Mouse (Mus musculus): ENCODE measurements around the gene Hnf1a. TPM values are rescaled to one million over a fixed set of nuclear protein-coding genes. Genes with fewer than 3 reads are reported as not detected.

Gene Hnf1a
- polyA plus RNA-seq, 1 experiment from 2014 or later = 11.2 TPM

DNA sequence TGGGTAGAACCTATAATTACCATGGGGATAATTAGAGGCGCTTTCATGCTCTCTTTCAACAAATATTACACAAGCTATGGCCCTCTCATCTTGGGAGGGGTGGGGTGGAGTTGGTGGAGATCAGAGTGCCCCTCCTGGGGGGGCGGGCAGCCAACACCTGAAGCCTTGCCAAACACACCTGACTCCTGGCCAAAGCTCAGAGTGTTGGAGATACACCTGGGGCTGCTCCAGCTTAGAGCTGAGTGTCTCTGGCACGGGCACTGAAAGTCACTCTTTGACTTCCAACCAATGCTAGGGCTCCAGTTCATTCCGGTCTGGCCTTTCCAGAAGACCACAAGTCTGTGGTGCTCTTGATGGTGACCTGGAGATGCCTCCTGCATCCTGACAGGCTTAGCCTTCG is 36.9 kb upstream of the Hnf1a start:
- H3K9ac ChIP-seq = no peak overlapping the region
- H3K27ac ChIP-seq = no peak overlapping the region
- H3K27me3 ChIP-seq (replicated peaks) = no peaks in the 10 kb centered on the region
- H3K4me1 ChIP-seq = peaks cover 9% of the 10 kb centered on the region
- H3K4me2 ChIP-seq = no peak overlapping the region
- ATAC-seq (ENCODE audit: insufficient read depth, low FRiP score, low read depth) = no peak
- H3K9me3 ChIP-seq = no peaks in the 10 kb centered on the region
- no peaks in the 10 kb centered on the region for H3K36me3 ChIP-seq
- H3K4me3 ChIP-seq (replicated peaks) = no peak overlapping the region
- 79% methylated on average over 5 of the region's 5 CpGs for WGBS

GRCm38 (mm10) chr5:115003224-115003873 is 32.5 kb upstream of the Hnf1a start:
- ATAC-seq (ENCODE audit: insufficient read depth, low FRiP score, low read depth) = no peak
- Histone ChIP-seq H3K36me3 (no peaks in the 10 kb centered on the region), H3K9ac (no peak overlapping the region), H3K27me3 (replicated peaks) (no peaks in the 10 kb centered on the region), H3K4me1 (no peaks in the 10 kb centered on the region), H3K4me3 (replicated peaks) (no peak overlapping the region), H3K9me3 (no peaks in the 10 kb centered on the region), H3K27ac (no peak overlapping the region), H3K4me2 (no peak overlapping the region)
- WGBS = 76% methylated on average over 13 of the region's 13 CpGs

GRCm38 (mm10) chr5:115002781-115003180 is 31.9 kb upstream of the Hnf1a start:
- 55% methylated on average over 6 of the region's 6 CpGs for WGBS
- H3K4me2 ChIP-seq = no peak overlapping the region
- H3K9ac ChIP-seq = no peak overlapping the region
- no peaks in the 10 kb centered on the region for H3K4me1 ChIP-seq
- H3K9me3 ChIP-seq = no peaks in the 10 kb centered on the region
- H3K27me3 ChIP-seq (replicated peaks) = no peaks in the 10 kb centered on the region
- no peak; the same call in 1 of the 2 replicates for ATAC-seq (ENCODE audit: insufficient read depth, low FRiP score, low read depth)
- H3K27ac ChIP-seq = no peak overlapping the region
- H3K4me3 ChIP-seq (replicated peaks) = no peak overlapping the region
- no peaks in the 10 kb centered on the region for H3K36me3 ChIP-seq

- Histone ChIP-seq H3K36me3 (no peaks in the 10 kb centered on the region), H3K4me1 (no peaks in the 10 kb centered on the region), H3K9ac (no peak overlapping the region), H3K4me2 (no peak overlapping the region), H3K4me3 (replicated peaks) (no peak overlapping the region), H3K27ac (peak overlapping the region; percentile 69; the same call in 1 of the 2 replicates), H3K27me3 (replicated peaks) (no peaks in the 10 kb centered on the region), H3K9me3 (no peaks in the 10 kb centered on the region)
- 68% methylated on average over 8 of the region's 8 CpGs for WGBS
- ATAC-seq (ENCODE audit: insufficient read depth, low FRiP score, low read depth) = no peak
Measured at GRCm38 (mm10) chr5:115001464-115001863, 30.6 kb upstream of the Hnf1a start.

GRCm38 (mm10) chr5:115000503-115000902 is 29.6 kb upstream of the Hnf1a start:
- Histone ChIP-seq H3K4me2 (no peak overlapping the region), H3K27me3 (replicated peaks) (no peaks in the 10 kb centered on the region), H3K27ac (peak overlapping the region; percentile 69), H3K4me3 (replicated peaks) (no peak overlapping the region), H3K4me1 (no peaks in the 10 kb centered on the region), H3K9me3 (no peaks in the 10 kb centered on the region), H3K36me3 (no peaks in the 10 kb centered on the region), H3K9ac (no peak overlapping the region)
- 0 out of 2 replicates have a peak, but pooled peaks have one; percentile 41 for ATAC-seq (ENCODE audit: insufficient read depth, low FRiP score, low read depth)
- 58% methylated on average over 2 of the region's 2 CpGs for WGBS

GRCm38 (mm10) chr5:114997327-114997726 is 26.4 kb upstream of the Hnf1a start:
- no peak for ATAC-seq (ENCODE audit: insufficient read depth, low FRiP score, low read depth)
- H3K36me3 ChIP-seq = no peaks in the 10 kb centered on the region
- no peak overlapping the region for H3K4me3 ChIP-seq (replicated peaks)
- no peak overlapping the region for H3K9ac ChIP-seq
- no peaks in the 10 kb centered on the region for H3K27me3 ChIP-seq (replicated peaks)
- no peak overlapping the region for H3K27ac ChIP-seq
- 64% methylated on average over 6 of the region's 6 CpGs for WGBS
- no peaks in the 10 kb centered on the region for H3K4me1 ChIP-seq
- H3K9me3 ChIP-seq = no peaks in the 10 kb centered on the region
- no peak overlapping the region for H3K4me2 ChIP-seq

GRCm38 (mm10) chr5:114996447-114996846 is 25.6 kb upstream of the Hnf1a start:
- WGBS = 77% methylated on average over 16 of the region's 16 CpGs
- no peaks in the 10 kb centered on the region for H3K4me1 ChIP-seq
- no peak overlapping the region for H3K4me3 ChIP-seq (replicated peaks)
- H3K27ac ChIP-seq = no peak overlapping the region
- no peaks in the 10 kb centered on the region for H3K9me3 ChIP-seq
- no peak overlapping the region for H3K9ac ChIP-seq
- H3K36me3 ChIP-seq = no peaks in the 10 kb centered on the region
- no peak overlapping the region for H3K4me2 ChIP-seq
- H3K27me3 ChIP-seq (replicated peaks) = no peaks in the 10 kb centered on the region
- ATAC-seq (ENCODE audit: insufficient read depth, low FRiP score, low read depth) = no peak

- H3K9me3 ChIP-seq = no peaks in the 10 kb centered on the region
- H3K27me3 ChIP-seq (replicated peaks) = no peaks in the 10 kb centered on the region
- no peak overlapping the region for H3K4me2 ChIP-seq
- H3K27ac ChIP-seq = no peak overlapping the region
- no peak for ATAC-seq (ENCODE audit: insufficient read depth, low FRiP score, low read depth)
- H3K36me3 ChIP-seq = no peaks in the 10 kb centered on the region
- no peak overlapping the region for H3K9ac ChIP-seq
- no peak overlapping the region for H3K4me3 ChIP-seq (replicated peaks)
- 0 out of 2 replicates have a peak, but pooled peaks cover 2% of the 10 kb centered on the region for H3K4me1 ChIP-seq
Measured at GRCm38 (mm10) chr5:114985074-114985473, 14.2 kb upstream of the Hnf1a start.

DNA sequence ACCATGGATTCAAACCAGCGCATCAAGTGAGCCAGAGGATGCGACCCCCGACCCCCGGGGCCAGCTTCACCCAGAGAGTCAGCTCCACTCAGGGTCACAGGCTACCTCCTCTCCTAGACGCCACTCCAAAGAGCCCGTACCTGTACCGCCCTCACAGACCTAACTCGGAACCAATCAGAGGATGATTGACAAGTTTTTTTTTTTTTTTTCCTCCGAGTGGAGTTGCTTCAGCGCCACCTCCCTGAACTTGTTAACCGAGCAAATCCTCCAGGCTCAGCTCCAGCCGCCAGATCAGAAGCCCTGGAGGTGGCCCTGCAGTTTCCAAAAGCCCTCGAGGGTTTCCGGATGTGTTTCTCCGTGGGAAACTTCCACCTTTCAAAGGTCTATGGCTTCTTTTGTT is 11.1 kb upstream of the Hnf1a start:
- Histone ChIP-seq H3K4me3 (replicated peaks) (no peak overlapping the region), H3K4me2 (no peak overlapping the region), H3K27me3 (replicated peaks) (no peaks in the 10 kb centered on the region), H3K9me3 (no peaks in the 10 kb centered on the region), H3K9ac (no peak overlapping the region), H3K36me3 (no peaks in the 10 kb centered on the region), H3K27ac (no peak overlapping the region), H3K4me1 (peaks cover 11% of the 10 kb centered on the region)
- WGBS = 55% methylated on average over 15 of the region's 15 CpGs
- no peak for ATAC-seq (ENCODE audit: insufficient read depth, low FRiP score, low read depth)

DNA sequence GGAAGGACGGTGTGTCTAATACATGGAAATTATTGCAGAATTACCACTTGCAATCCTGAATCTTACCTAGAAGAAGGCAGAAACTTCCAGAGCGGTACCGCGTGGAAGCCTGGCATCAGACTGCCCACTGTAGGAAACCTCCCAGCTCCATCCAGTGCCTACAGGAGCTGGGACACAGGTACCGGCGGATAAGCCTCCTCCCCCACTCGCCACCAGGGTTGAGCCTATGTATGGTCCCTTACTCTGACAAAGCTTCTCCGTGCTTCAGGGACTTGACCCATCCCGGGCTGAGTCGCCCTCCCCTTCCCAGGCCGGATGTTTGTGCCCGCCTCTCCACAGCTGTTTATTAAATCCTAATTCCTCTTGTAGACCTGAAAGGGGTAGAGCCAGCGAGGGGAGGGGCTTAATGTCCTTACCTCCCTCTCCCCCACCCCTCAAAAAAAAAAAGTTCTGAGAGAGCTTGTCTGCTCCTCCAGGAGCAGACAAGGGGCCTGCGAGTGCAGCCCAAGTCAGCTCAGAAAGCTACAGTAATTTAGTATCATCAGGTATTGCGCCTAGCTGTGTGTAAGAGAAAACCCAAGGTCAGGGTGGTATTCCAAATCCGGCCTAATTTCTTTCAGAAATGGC is 9.3 kb upstream of the Hnf1a start:
- no peak overlapping the region for H3K9ac ChIP-seq
- H3K4me3 ChIP-seq (replicated peaks) = peak overlapping the region; percentile 43
- no peaks in the 10 kb centered on the region for H3K27me3 ChIP-seq (replicated peaks)
- H3K4me2 ChIP-seq = peak overlapping the region; percentile 87
- H3K36me3 ChIP-seq = no peaks in the 10 kb centered on the region
- peak overlapping the region; percentile 45; the same call in 1 of the 2 replicates for H3K27ac ChIP-seq
- H3K9me3 ChIP-seq = no peaks in the 10 kb centered on the region
- WGBS = 36% methylated on average over 16 of the region's 16 CpGs
- peaks cover 11% of the 10 kb centered on the region for H3K4me1 ChIP-seq
- no peak for ATAC-seq (ENCODE audit: insufficient read depth, low FRiP score, low read depth)

DNA sequence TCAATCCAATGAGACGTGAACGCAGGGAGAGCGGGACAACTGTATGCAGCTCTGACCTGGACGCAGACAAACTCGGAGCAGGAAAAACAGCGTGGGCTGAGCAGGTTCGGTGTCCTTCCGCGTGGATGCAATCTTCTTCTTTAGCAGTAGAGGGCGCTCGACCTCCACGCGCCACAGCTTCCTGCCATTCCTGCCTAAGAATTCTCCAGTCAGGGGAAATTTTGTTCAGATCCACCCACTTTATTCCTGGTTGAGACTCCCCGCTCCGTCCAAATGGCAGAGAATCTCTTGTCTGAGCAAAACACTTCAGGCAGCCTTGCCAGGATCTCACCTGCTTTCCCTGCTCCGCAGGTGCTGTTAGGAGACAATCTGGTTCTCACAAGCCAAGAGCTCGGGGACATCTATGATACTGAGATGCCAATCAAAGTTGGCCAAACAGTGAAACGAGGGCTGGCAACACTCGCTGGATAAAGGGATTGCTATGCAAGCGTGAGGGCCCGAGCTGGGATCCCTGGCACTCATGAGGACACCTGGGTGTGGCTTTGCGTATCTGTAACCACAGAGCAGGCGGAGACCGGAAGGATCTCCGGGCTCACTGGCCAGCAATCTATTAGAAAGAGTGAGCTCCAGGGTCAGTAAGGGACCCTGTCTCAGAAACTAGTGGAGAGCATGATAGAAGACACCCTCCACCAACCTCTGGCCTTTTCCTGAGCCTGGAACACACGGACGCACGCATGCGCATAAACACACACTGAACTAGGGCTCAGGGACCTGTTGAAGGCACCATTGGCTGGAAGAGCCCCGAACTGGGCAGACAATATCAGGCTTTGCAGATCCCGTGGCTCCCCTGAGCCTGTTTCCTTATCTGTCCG is 8.6 kb upstream of the Hnf1a start:
- Histone ChIP-seq H3K4me3 (replicated peaks) (peak overlapping the region; percentile 43), H3K9me3 (no peaks in the 10 kb centered on the region), H3K9ac (no peak overlapping the region), H3K27ac (peak overlapping the region; percentile 45), H3K4me1 (peaks cover 11% of the 10 kb centered on the region), H3K36me3 (no peaks in the 10 kb centered on the region), H3K4me2 (peak overlapping the region; percentile 87), H3K27me3 (replicated peaks) (no peaks in the 10 kb centered on the region)
- WGBS = 10% methylated on average over 32 of the region's 32 CpGs
- peak; percentile 75; the same call in 1 of the 2 replicates for ATAC-seq (ENCODE audit: insufficient read depth, low FRiP score, low read depth)

- H3K27me3 ChIP-seq (replicated peaks) = no peaks in the 10 kb centered on the region
- H3K9me3 ChIP-seq = no peaks in the 10 kb centered on the region
- H3K9ac ChIP-seq = no peak overlapping the region
- H3K4me3 ChIP-seq (replicated peaks) = peak overlapping the region; percentile 43
- H3K4me2 ChIP-seq = peak overlapping the region; percentile 87
- no peak overlapping the region for H3K27ac ChIP-seq
- H3K4me1 ChIP-seq = peaks cover 11% of the 10 kb centered on the region
- no peaks in the 10 kb centered on the region for H3K36me3 ChIP-seq
- 12% methylated on average over 6 of the region's 6 CpGs for WGBS
- no peak for ATAC-seq (ENCODE audit: insufficient read depth, low FRiP score, low read depth)
Measured at GRCm38 (mm10) chr5:114978888-114979249, 8.0 kb upstream of the Hnf1a start.

Measured in stomach, embryonic 15.5 days (tissue).